Mouse (Mus musculus): ENCODE data around the gene Cmklr1.

DNA sequence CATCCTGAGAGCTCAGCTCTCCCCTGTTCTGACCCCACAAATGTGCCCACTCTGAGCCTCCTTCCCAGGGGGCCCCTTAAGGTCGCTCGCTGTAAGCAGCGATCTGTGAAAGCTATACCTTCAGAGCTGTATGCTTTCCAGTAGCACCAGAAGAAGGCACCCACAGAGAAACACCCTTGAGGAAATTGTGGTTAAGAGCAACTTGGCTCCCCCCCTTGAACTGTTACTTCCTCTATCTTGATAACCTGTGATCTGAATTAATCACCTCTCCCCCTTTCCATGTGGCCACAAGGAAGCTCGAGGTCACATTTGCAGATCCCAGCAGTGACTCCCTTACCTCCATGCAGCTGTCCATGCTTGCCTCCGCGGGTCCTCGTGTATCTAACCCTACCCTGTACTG, 29.2 kb downstream of the Cmklr1 start:
- TF ChIP-seq CTCF (IDR thresholded peaks at IDR 0.05; ENCODE audit: extremely low read depth, insufficient read length, insufficient replicate concordance, low read depth, low read length) (no peak), POLR2A (IDR thresholded peaks at IDR 0.05; ENCODE audit: low read depth, low read length) (no peak)

Measured in small intestine, adult 2 months (tissue).